Mouse (Mus musculus) lung, postnatal 0 days (tissue): ENCODE data around the gene Hist1h1c. TPM values are rescaled to one million over a fixed set of nuclear protein-coding genes. Genes with fewer than 3 reads are reported as not detected.
"Not testable (repeated sequence)": the region's sequence is repeated elsewhere in the genome, so short reads cannot be mapped to it uniquely, and the experiment has no call there.

Experiments
- ATAC-seq: fragments of 200-750 bp; cut with Nextera tagmentation; 2 replicates; pipeline ENCODE4 v1.8.0; 2017; ENCODE audit warnings: moderate library complexity
- DNase-seq: peaks from one replicate; pipeline ENCODE4 v3.0.0-alpha.2; 2016; ENCODE audit warnings: low spot score
- H3K27ac ChIP-seq: fragments of 300-500 bp; sonication (generic); 2 replicates; pipeline ENCODE4 v1.5.1; 2014; ENCODE audit warnings: antibody characterized with exemption, mild to moderate bottlenecking, low read length, mixed read lengths
- H3K27me3 ChIP-seq: fragments of 300-500 bp; sonication (generic); replicated peaks from 2 replicates; pipeline ENCODE4 v1.6.1; 2014; ENCODE audit warnings: low read length, mixed read lengths; ENCODE audit not compliant: insufficient read depth
- H3K36me3 ChIP-seq: fragments of 300-500 bp; sonication (generic); 2 replicates; pipeline ENCODE4 v1.6.1; 2014; ENCODE audit warnings: low read length, mixed read lengths; ENCODE audit not compliant: insufficient read depth
- H3K4me1 ChIP-seq: fragments of 300-500 bp; sonication (generic); 2 replicates; pipeline ENCODE4 v1.6.1; 2014; ENCODE audit warnings: antibody characterized with exemption, low read depth, low read length, mixed read lengths; ENCODE audit not compliant: insufficient read depth
- H3K4me2 ChIP-seq: fragments of 300-500 bp; sonication (generic); replicated peaks from 2 replicates; pipeline ENCODE4 v1.6.1; 2014; ENCODE audit warnings: low read depth, mild to moderate bottlenecking, low read length, moderate library complexity, mixed read lengths
- H3K4me3 ChIP-seq: fragments of 300-500 bp; sonication (generic); 2 replicates; pipeline ENCODE4 v1.5.1; 2014; ENCODE audit warnings: low read depth, low read length
- H3K9ac ChIP-seq: fragments of 300-500 bp; sonication (generic); replicated peaks from 2 replicates; pipeline ENCODE4 v1.6.1; 2014; ENCODE audit warnings: low read depth, mild to moderate bottlenecking
- H3K9me3 ChIP-seq: fragments of 300-500 bp; sonication (generic); 2 replicates; pipeline ENCODE4 v1.6.1; 2016; ENCODE audit warnings: low read length, mixed read lengths
- CTCF ChIP-seq: IDR thresholded peaks from 2 replicates; pipeline ENCODE4 v1.5.1; 2016; ENCODE audit warnings: antibody characterized with exemption, mild to moderate bottlenecking
- EP300 ChIP-seq: IDR thresholded peaks from 2 replicates; pipeline ENCODE4 v1.6.1; 2016; ENCODE audit warnings: antibody characterized with exemption, mild to moderate bottlenecking, control low read depth
- WGBS: fragments of 180-500 bp; shearing (Covaris S2); extraction: QIAGEN DNeasy Blood & Tissue Kit; methylation state at CpG from one replicate; pipeline ENCODE4 v1.1.7; 2014; 5-methylcytosine and 5-hydroxymethylcytosine counted together
- polyA plus RNA-seq: library from polyadenylated mRNA; unstranded; fragments of >200 nt; fragmentation: Nextera tagmentation; extraction: Ambion mirVana; gene quantifications from 2 replicates; pipeline ENCODE4 v1.2.1, GENCODE M21; 2015

Gene Hist1h1c
- polyA plus RNA-seq, 1 experiment from 2014 or later, result 43.3 TPM

- Histone ChIP-seq H3K4me3 (peak overlapping the region; percentile 31; the same call in 1 of the 2 replicates), H3K4me2 (peak overlapping the region; percentile 62), H3K36me3 (no peaks in the 10 kb centered on the region), H3K4me1 (no peaks in the 10 kb centered on the region; the same call in 1 of the 2 replicates), H3K9me3 (no peaks in the 10 kb centered on the region), H3K27me3 (no peaks in the 10 kb centered on the region), H3K9ac (no peak overlapping the region), H3K27ac (peak overlapping the region; percentile 73)
- DNase-seq (no peak), ATAC-seq (no peak)
- WGBS, result under 1% methylated on average over 11 of the region's 11 CpGs
- no peak for TF ChIP-seq EP300
- TF ChIP-seq CTCF, result no peak
Measured at GRCm38 (mm10) chr13:23751478-23751956, 12.9 kb downstream of the Hist1h1c start.

DNA sequence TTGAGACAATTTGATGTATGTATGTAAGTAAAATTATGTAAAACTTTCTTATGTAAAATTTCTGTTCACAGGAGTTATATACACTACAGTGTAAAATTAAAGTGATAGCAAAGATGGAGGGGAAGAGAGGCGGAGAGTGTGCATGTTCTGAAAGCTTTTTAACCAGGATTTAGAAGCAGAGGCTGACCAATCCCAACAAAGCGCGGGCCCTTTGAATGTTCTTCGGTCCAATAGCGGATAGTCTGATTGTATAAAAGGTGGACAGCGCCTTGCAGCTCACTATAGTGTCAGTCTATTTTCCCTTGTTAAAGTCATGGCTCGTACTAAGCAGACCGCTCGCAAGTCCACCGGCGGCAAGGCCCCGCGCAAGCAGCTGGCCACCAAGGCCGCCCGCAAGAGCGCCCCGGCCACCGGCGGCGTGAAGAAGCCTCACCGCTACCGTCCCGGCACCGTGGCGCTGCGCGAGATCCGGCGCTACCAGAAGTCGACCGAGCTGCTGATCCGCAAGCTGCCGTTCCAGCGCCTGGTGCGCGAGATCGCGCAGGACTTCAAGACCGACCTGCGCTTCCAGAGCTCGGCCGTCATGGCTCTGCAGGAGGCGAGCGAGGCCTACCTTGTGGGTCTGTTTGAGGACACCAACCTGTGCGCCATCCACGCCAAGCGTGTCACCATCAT lies 13.6 kb downstream of the Hist1h1c start, which contains the start of gene Hist1h3b:
TSS of gene Hist1h3b (plus strand) at position 201 of the 675 bp plus-strand sequence.
- H3K27me3 ChIP-seq, H3K4me1 ChIP-seq, H3K36me3 ChIP-seq, H3K9ac ChIP-seq, H3K9me3 ChIP-seq: not testable (repeated sequence)
- DNase-seq (peak; percentile 91), ATAC-seq (peak; percentile 62)
- WGBS, result 1% methylated on average over 14 of the region's 47 CpGs
- Histone ChIP-seq H3K27ac (peak within 1 kb of the TSS; percentile 89), H3K4me2 (peak within 1 kb of the TSS; percentile 62), H3K4me3 (peak within 1 kb of the TSS; percentile 31)

- Histone ChIP-seq H3K9ac (no peak overlapping the region), H3K4me2 (peak overlapping the region; percentile 19; the same call in 1 of the 2 replicates), H3K4me1 (no peaks in the 10 kb centered on the region; the same call in 1 of the 2 replicates), H3K36me3 (no peaks in the 10 kb centered on the region), H3K27ac (no peak overlapping the region), H3K4me3 (no peak overlapping the region), H3K9me3 (no peaks in the 10 kb centered on the region), H3K27me3 (no peaks in the 10 kb centered on the region)
- ATAC-seq, result no peak
- TF ChIP-seq EP300 (no peak), CTCF (no peak)
- WGBS, result 2% methylated on average over 6 of the region's 6 CpGs
- no peak for DNase-seq
Measured at GRCm38 (mm10) chr13:23752742-23753172, 14.1 kb downstream of the Hist1h1c start.

- WGBS, result 38% methylated on average over 4 of the region's 4 CpGs
- H3K27ac ChIP-seq, result no peak overlapping the region
Measured at GRCm38 (mm10) chr13:23753314-23754078, 14.9 kb downstream of the Hist1h1c start.

DNA sequence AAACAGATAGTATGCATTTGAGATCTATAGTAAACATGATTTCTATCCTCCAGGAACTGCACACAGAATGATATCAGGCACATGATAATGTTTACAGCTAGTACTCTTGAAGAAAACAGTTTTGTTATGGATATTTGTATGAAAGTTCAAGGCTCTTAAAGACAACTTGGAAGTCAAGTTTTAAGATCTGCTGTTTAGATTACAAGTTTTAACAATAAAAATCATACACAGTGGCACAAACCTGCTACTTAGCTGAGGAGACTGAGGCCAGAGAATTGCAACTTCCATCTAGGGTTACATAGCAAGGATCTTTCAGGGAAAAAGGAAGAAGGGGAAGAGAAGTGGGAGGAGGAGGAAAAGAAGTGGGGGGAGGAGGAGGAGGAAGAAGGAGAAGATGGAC lies 16.4 kb downstream of the Hist1h1c start:
- Histone ChIP-seq H3K4me3 (no peak overlapping the region), H3K36me3 (no peaks in the 10 kb centered on the region), H3K27ac (no peak overlapping the region), H3K9ac (no peak overlapping the region), H3K4me2 (no peak overlapping the region), H3K4me1 (no peaks in the 10 kb centered on the region; the same call in 1 of the 2 replicates), H3K9me3 (no peaks in the 10 kb centered on the region), H3K27me3 (no peaks in the 10 kb centered on the region)
- no peak for TF ChIP-seq EP300
- TF ChIP-seq CTCF, result no peak
- DNase-seq (no peak), ATAC-seq (no peak)

More at GRCm38 (mm10) chr13:23753314-23754078, 14.9 kb downstream of the Hist1h1c start:
- Histone ChIP-seq H3K27me3 (no peaks in the 10 kb centered on the region), H3K36me3 (no peaks in the 10 kb centered on the region), H3K4me2 (no peak overlapping the region), H3K4me3 (no peak overlapping the region), H3K9ac (no peak overlapping the region), H3K4me1 (no peaks in the 10 kb centered on the region; the same call in 1 of the 2 replicates), H3K9me3 (no peaks in the 10 kb centered on the region)
- ATAC-seq (no peak), DNase-seq (no peak)
- TF ChIP-seq CTCF (no peak), EP300 (no peak)

- Histone ChIP-seq H3K27me3 (no peaks in the 10 kb centered on the region), H3K9ac (peak within 1 kb of the TSS; percentile 12; the same call in 1 of the 2 replicates), H3K4me3 (peak within 1 kb of the TSS; percentile 31), H3K4me2 (peak within 1 kb of the TSS; percentile 56), H3K36me3 (no peaks in the 10 kb centered on the region), H3K4me1 (peaks cover 4% of the 10 kb centered on the region; the same call in 1 of the 2 replicates), H3K27ac (peak within 1 kb of the TSS; percentile 85), H3K9me3 (no peaks in the 10 kb centered on the region)
- under 1% methylated on average over 13 of the region's 22 CpGs for WGBS
- no peak for TF ChIP-seq CTCF
- TF ChIP-seq EP300, result peak; percentile 80
- DNase-seq, result peak; percentile 97
- peak; percentile 71 for ATAC-seq
Measured at GRCm38 (mm10) chr13:23756790-23757189, 18.2 kb downstream of the Hist1h1c start, which contains the start of gene Hist1h4b. TSS of gene Hist1h4b (plus strand) at chr13:23757013.
